Mouse (Mus musculus): ENCODE measurements around the gene Zfp638. TPM values are rescaled to one million over a fixed set of nuclear protein-coding genes. Genes with fewer than 3 reads are reported as not detected.

Gene Zfp638
- polyA plus RNA-seq, 2 experiments = 55.4 to 61.8 TPM

DNA sequence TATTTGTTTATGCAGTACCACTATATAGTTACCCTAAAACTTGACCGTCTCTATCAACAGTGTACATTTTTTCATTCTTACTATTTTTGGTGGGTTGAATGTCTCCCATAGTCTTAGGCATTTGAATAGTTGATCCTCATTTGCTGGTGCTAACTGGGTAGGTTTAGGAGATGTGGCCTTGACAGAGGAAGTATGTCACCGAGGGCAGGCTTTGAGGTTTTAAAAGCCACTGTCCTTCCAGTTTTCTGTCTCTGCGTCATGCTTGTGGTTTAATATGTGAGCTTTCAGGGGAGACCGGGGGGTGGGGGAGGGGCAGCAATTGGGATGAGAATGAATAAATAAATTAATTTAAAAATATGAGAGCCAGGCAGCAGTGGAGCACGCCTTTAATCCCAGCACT is 24.3 kb downstream of the Zfp638 start:
- 85% methylated on average over 5 of the region's 5 CpGs for WGBS
- H3K4me1 ChIP-seq (ENCODE audit: control insufficient read depth, insufficient read depth, low read length) = no peaks in the 10 kb centered on the region
- H3K36me3 ChIP-seq (ENCODE audit: control insufficient read depth, insufficient read depth, low read length) = no peaks in the 10 kb centered on the region
- H3K27me3 ChIP-seq (ENCODE audit: control insufficient read depth, insufficient read depth, low read length) = no peaks in the 10 kb centered on the region
- no peaks in the 10 kb centered on the region for H3K9me3 ChIP-seq (ENCODE audit: control insufficient read depth, low read length)
- H3K27ac ChIP-seq (replicated peaks; ENCODE audit: low read depth, low read length) = no peak overlapping the region
- H3K9ac ChIP-seq (ENCODE audit: low read depth, low read length, severe bottlenecking) = no peak overlapping the region
- TF ChIP-seq POLR2A (IDR thresholded peaks at IDR 0.05; ENCODE audit: borderline replicate concordance, extremely low read depth, insufficient read depth, insufficient read length) = no peak
- DNase-seq (ENCODE audit: low spot score) (no peak), ATAC-seq (ENCODE audit: low FRiP score, low read depth) (no peak)
- H3K4me3 ChIP-seq (replicated peaks; ENCODE audit: low read length) = no peak overlapping the region
- H3K4me2 ChIP-seq (replicated peaks; ENCODE audit: low read depth, low read length, severe bottlenecking) = no peak overlapping the region

DNA sequence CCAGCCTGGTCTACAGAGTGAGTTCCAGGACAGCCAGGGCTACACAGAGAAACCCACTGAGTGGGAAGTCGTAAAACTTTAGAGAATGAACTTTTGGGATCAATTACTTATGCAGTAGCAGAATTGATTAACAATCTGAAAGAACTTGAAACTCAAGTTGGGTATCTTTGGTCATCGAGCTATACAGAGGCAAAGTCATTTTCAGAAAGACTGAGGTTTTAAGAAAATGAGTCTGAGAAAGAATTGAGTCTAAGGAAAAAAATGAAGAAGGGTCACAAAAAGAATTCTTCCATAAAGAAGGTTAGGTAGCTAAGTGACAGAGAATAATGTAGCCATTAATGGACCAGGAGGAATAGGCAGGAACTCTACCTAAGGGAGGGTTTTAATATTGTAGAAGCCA is 24.8 kb downstream of the Zfp638 start:
- WGBS = 82% methylated on average over 2 of the region's 2 CpGs
- no peak for DNase-seq (ENCODE audit: low spot score)
- no peak overlapping the region for H3K4me3 ChIP-seq (replicated peaks; ENCODE audit: low read length)

DNA sequence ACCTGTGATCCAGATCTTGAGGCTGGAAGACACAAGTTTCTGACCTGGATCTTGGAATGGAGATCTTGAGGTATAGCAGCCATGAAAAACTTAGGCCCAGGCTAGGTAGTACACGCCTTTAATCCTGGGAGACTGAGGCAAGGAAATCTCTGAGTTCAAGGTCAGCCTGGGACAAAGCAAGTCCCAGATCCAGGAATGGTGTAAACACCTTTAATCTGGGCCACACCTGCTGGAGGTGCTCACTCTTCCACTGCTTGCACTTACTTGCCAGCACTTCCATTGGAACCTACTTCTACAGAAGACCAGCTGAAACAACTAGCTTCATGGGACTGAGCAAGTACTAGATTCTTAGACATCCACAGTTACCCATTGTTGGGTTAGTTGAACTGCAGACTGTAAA is 26.2 kb downstream of the Zfp638 start:
- 80% methylated on average over 1 of the region's 1 CpGs for WGBS
- TF ChIP-seq POLR2A (IDR thresholded peaks at IDR 0.05; ENCODE audit: borderline replicate concordance, extremely low read depth, insufficient read depth, insufficient read length) = no peak

More for the DNA sequence above, 24.8 kb downstream of the Zfp638 start:
- no peaks in the 10 kb centered on the region for H3K9me3 ChIP-seq (ENCODE audit: control insufficient read depth, low read length)
- no peak overlapping the region for H3K4me2 ChIP-seq (replicated peaks; ENCODE audit: low read depth, low read length, severe bottlenecking)
- no peaks in the 10 kb centered on the region for H3K27me3 ChIP-seq (ENCODE audit: control insufficient read depth, insufficient read depth, low read length)
- H3K9ac ChIP-seq (ENCODE audit: low read depth, low read length, severe bottlenecking) = no peak overlapping the region
- no peak for TF ChIP-seq POLR2A (IDR thresholded peaks at IDR 0.05; ENCODE audit: borderline replicate concordance, extremely low read depth, insufficient read depth, insufficient read length)
- H3K36me3 ChIP-seq (ENCODE audit: control insufficient read depth, insufficient read depth, low read length) = no peaks in the 10 kb centered on the region
- no peaks in the 10 kb centered on the region for H3K4me1 ChIP-seq (ENCODE audit: control insufficient read depth, insufficient read depth, low read length)
- ATAC-seq (ENCODE audit: low FRiP score, low read depth) = no peak
- H3K27ac ChIP-seq (replicated peaks; ENCODE audit: low read depth, low read length) = no peak overlapping the region

DNA sequence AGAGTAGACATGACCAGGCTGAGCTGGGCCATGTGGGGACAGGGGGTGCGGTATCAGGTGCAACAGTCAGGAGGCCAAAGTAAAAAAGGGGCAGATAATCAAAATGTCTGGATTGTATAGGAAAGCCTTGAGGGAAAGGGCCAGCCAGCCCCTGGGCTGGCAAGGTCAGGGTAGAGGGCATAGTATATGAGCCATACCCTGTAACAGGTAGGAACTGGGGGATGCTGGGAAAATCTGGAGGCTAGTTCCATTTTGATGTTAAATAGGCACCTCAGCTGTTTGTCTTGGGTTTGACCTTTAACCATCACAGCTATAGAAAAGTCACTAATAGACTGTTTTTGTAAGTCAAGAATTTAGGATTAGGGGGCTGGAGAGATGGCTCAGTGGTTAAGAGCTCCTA is 26.7 kb downstream of the Zfp638 start:
- Histone ChIP-seq H3K9ac (ENCODE audit: low read depth, low read length, severe bottlenecking) (no peak overlapping the region), H3K27me3 (ENCODE audit: control insufficient read depth, insufficient read depth, low read length) (no peaks in the 10 kb centered on the region), H3K4me1 (ENCODE audit: control insufficient read depth, insufficient read depth, low read length) (no peaks in the 10 kb centered on the region), H3K4me2 (replicated peaks; ENCODE audit: low read depth, low read length, severe bottlenecking) (no peak overlapping the region), H3K4me3 (replicated peaks; ENCODE audit: low read length) (no peak overlapping the region), H3K36me3 (ENCODE audit: control insufficient read depth, insufficient read depth, low read length) (no peaks in the 10 kb centered on the region), H3K9me3 (ENCODE audit: control insufficient read depth, low read length) (no peaks in the 10 kb centered on the region), H3K27ac (replicated peaks; ENCODE audit: low read depth, low read length) (no peak overlapping the region)
- no peak for DNase-seq (ENCODE audit: low spot score)
- WGBS = 96% methylated on average over 1 of the region's 1 CpGs
- no peak for TF ChIP-seq POLR2A (IDR thresholded peaks at IDR 0.05; ENCODE audit: borderline replicate concordance, extremely low read depth, insufficient read depth, insufficient read length)
- ATAC-seq (ENCODE audit: low FRiP score, low read depth) = no peak

More for the DNA sequence above, 26.2 kb downstream of the Zfp638 start:
- Histone ChIP-seq H3K9ac (ENCODE audit: low read depth, low read length, severe bottlenecking) (no peak overlapping the region), H3K4me3 (replicated peaks; ENCODE audit: low read length) (no peak overlapping the region), H3K27me3 (ENCODE audit: control insufficient read depth, insufficient read depth, low read length) (no peaks in the 10 kb centered on the region), H3K27ac (replicated peaks; ENCODE audit: low read depth, low read length) (no peak overlapping the region), H3K4me1 (ENCODE audit: control insufficient read depth, insufficient read depth, low read length) (no peaks in the 10 kb centered on the region), H3K4me2 (replicated peaks; ENCODE audit: low read depth, low read length, severe bottlenecking) (no peak overlapping the region), H3K36me3 (ENCODE audit: control insufficient read depth, insufficient read depth, low read length) (no peaks in the 10 kb centered on the region), H3K9me3 (ENCODE audit: control insufficient read depth, low read length) (no peaks in the 10 kb centered on the region)
- DNase-seq (ENCODE audit: low spot score) (no peak), ATAC-seq (ENCODE audit: low FRiP score, low read depth) (no peak)

DNA sequence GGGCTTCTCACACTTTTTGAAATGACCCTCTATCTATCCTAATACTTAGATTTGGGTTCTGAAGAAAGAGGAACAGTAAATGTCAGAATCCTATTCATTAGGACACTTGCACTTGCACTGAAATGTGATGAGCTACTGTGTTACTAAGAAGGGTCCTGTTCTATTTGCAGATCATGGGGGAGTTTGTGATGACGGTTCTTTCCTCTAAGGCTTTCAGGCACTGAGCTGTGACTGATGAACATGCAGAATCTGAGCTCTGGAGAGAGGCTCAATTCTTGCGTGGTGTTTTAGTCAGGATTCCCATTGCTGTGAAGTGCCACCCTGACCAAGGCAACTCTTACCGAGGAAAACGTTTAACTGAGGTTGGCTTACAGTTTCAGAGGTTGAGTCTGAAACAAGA is 32.2 kb downstream of the Zfp638 start:
- Histone ChIP-seq H3K4me2 (replicated peaks; ENCODE audit: low read depth, low read length, severe bottlenecking) (no peak overlapping the region), H3K9ac (ENCODE audit: low read depth, low read length, severe bottlenecking) (no peak overlapping the region), H3K9me3 (ENCODE audit: control insufficient read depth, low read length) (no peaks in the 10 kb centered on the region), H3K4me1 (ENCODE audit: control insufficient read depth, insufficient read depth, low read length) (no peaks in the 10 kb centered on the region), H3K4me3 (replicated peaks; ENCODE audit: low read length) (no peak overlapping the region), H3K36me3 (ENCODE audit: control insufficient read depth, insufficient read depth, low read length) (no peaks in the 10 kb centered on the region), H3K27ac (replicated peaks; ENCODE audit: low read depth, low read length) (no peak overlapping the region), H3K27me3 (ENCODE audit: control insufficient read depth, insufficient read depth, low read length) (no peaks in the 10 kb centered on the region)
- ATAC-seq (ENCODE audit: low FRiP score, low read depth) (no peak), DNase-seq (ENCODE audit: low spot score) (no peak)
- WGBS = 63% methylated on average over 4 of the region's 4 CpGs
- TF ChIP-seq POLR2A (IDR thresholded peaks at IDR 0.05; ENCODE audit: borderline replicate concordance, extremely low read depth, insufficient read depth, insufficient read length) = no peak

DNA sequence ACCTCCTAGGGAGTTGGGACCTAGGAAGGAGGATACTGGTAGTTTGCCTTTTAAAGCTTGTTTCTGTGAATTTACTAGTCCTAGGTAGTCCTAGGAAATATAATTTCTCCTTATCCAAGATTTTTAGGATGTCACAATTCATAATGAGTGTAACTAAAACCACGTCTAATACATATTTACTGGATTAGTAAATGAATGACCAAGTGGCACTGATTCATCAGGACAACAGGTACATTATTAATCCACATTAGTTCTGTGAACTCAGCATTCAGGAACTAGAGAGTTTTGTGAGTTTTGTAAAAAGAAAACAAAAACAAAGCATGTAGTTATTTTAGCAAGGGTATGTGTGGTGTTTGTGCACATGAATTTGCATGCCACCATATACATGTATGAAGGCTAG is 38.4 kb downstream of the Zfp638 start:
- WGBS = 80% methylated on average over 1 of the region's 1 CpGs
- H3K4me1 ChIP-seq (ENCODE audit: control insufficient read depth, insufficient read depth, low read length) = no peaks in the 10 kb centered on the region
- ATAC-seq (ENCODE audit: low FRiP score, low read depth) = no peak

More for the DNA sequence above, 38.4 kb downstream of the Zfp638 start:
- no peak for DNase-seq (ENCODE audit: low spot score)
- Histone ChIP-seq H3K36me3 (ENCODE audit: control insufficient read depth, insufficient read depth, low read length) (no peaks in the 10 kb centered on the region), H3K9me3 (ENCODE audit: control insufficient read depth, low read length) (no peaks in the 10 kb centered on the region), H3K27me3 (ENCODE audit: control insufficient read depth, insufficient read depth, low read length) (no peaks in the 10 kb centered on the region), H3K27ac (replicated peaks; ENCODE audit: low read depth, low read length) (no peak overlapping the region), H3K9ac (ENCODE audit: low read depth, low read length, severe bottlenecking) (no peak overlapping the region), H3K4me2 (replicated peaks; ENCODE audit: low read depth, low read length, severe bottlenecking) (no peak overlapping the region), H3K4me3 (replicated peaks; ENCODE audit: low read length) (no peak overlapping the region)
- no peak for TF ChIP-seq POLR2A (IDR thresholded peaks at IDR 0.05; ENCODE audit: borderline replicate concordance, extremely low read depth, insufficient read depth, insufficient read length)

All from limb, embryonic 14.5 days (tissue).